Mouse (Mus musculus): ENCODE data around the gene Xpnpep1.

DNA sequence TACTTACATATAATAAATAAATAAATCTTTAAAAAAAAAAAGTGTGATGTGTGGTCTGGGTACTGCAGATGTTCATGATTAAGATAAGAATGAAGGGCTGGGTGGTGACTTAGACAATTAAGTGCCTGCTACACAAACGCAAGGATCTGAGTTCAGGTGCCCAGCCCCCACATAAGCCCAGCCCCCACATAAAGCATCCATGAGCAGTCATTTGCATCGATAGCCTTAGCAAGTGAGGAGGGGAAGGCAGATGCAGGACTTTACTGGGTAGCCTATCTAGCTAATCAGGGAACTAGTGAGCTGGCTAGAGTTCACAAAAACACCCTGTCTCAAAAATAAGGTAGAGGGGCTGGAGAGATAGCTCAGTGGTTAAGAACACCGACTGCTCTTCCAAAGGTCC, 29.4 kb upstream of the Xpnpep1 start:
- TF ChIP-seq BHLHE40 (IDR thresholded peaks at IDR 0.05; ENCODE audit: low read depth, low read length) (no peak), POLR2A (IDR thresholded peaks at IDR 0.05; ENCODE audit: low read depth, low read length) (no peak), TBP (conservative IDR thresholded peaks at IDR 0.05; ENCODE audit: low read depth, low read length) (no peak), SMC3 (IDR thresholded peaks at IDR 0.05; ENCODE audit: low read depth, low read length) (no peak), ZKSCAN1 (IDR thresholded peaks at IDR 0.05; ENCODE audit: borderline replicate concordance, low read depth, low read length) (no peak), MXI1 (IDR thresholded peaks at IDR 0.05; ENCODE audit: low read depth, low read length) (no peak), CTCF (conservative IDR thresholded peaks at IDR 0.05 in 1 of 2, IDR thresholded peaks at IDR 0.05 in 1 of 2; ENCODE audit: low read depth in 2 of 2, low read length in 2 of 2) (no peak), CHD2 (IDR thresholded peaks at IDR 0.05; ENCODE audit: low read length) (no peak), MEF2A (IDR thresholded peaks at IDR 0.05; ENCODE audit: borderline replicate concordance, low read depth, low read length) (no peak), MAFK (IDR thresholded peaks at IDR 0.05; ENCODE audit: insufficient replicate concordance, low read length) (no peak)
